Mouse (Mus musculus): Measurements from ENCODE around the gene Dgke. TPM values are rescaled to one million over a fixed set of nuclear protein-coding genes. Genes with fewer than 3 reads are reported as not detected.
A peak's percentile ranks its signal among the peaks of the same experiment; 100 is the strongest.

Gene Dgke
- polyA plus RNA-seq, 1 experiment from 2014 or later = 4.3 TPM

DNA sequence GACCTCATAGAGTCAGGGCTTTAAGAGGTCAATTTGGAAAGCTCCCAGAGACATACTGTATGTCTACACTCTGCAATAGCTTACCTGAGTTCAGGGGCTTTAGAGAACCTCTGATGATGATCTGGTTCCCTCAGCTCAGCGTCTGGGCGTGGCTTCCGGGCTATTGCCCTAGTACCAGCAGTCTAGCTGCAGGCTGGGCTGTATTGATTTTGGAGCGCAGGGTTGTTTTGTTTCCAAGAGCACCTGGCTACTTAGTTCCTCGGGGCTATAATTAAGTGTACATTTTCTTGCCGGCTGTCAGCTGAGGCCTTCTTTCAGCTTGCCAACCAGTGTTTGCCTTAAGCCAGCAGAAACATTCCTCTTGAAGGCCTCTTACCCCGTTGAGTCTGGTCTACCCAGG, 57.2 kb downstream of the Dgke start:
- WGBS = 73% methylated on average over 7 of the region's 7 CpGs
- H3K4me1 ChIP-seq (replicated peaks; ENCODE audit: control insufficient read depth, insufficient read depth, low read length) = no peaks in the 10 kb centered on the region
- DNase-seq (ENCODE audit: low spot score) (no peak), ATAC-seq (replicated peaks; ENCODE audit: low FRiP score, low TSS enrichment, low read depth) (no peak)
- no peak overlapping the region for H3K4me2 ChIP-seq (ENCODE audit: low read length)
- H3K9me3 ChIP-seq (ENCODE audit: control insufficient read depth, low read length) = no peaks in the 10 kb centered on the region
- no peak overlapping the region for H3K27ac ChIP-seq (ENCODE audit: low read depth)
- peaks cover 51% of the 10 kb centered on the region for H3K36me3 ChIP-seq (ENCODE audit: control insufficient read depth, insufficient read depth, low read length)
- no peak overlapping the region for H3K9ac ChIP-seq (ENCODE audit: low read length)
- no peaks in the 10 kb centered on the region for H3K27me3 ChIP-seq (replicated peaks; ENCODE audit: control insufficient read depth, insufficient read depth, low read length)
- H3K4me3 ChIP-seq (ENCODE audit: low read depth, low read length) = no peak overlapping the region

GRCm38 (mm10) chr11:89009066-89009465, 57.6 kb downstream of the Dgke start:
- H3K27me3 ChIP-seq (replicated peaks; ENCODE audit: control insufficient read depth, insufficient read depth, low read length) = no peaks in the 10 kb centered on the region
- no peaks in the 10 kb centered on the region for H3K9me3 ChIP-seq (ENCODE audit: control insufficient read depth, low read length)
- ATAC-seq (replicated peaks; ENCODE audit: low FRiP score, low TSS enrichment, low read depth) = no peak
- H3K9ac ChIP-seq (ENCODE audit: low read length) = no peak overlapping the region
- no peak overlapping the region for H3K4me2 ChIP-seq (ENCODE audit: low read length)
- DNase-seq (ENCODE audit: low spot score) = no peak
- 89% methylated on average over 9 of the region's 9 CpGs for WGBS
- H3K4me3 ChIP-seq (ENCODE audit: low read depth, low read length) = no peak overlapping the region
- H3K4me1 ChIP-seq (replicated peaks; ENCODE audit: control insufficient read depth, insufficient read depth, low read length) = no peaks in the 10 kb centered on the region
- H3K27ac ChIP-seq (ENCODE audit: low read depth) = no peak overlapping the region
- H3K36me3 ChIP-seq (ENCODE audit: control insufficient read depth, insufficient read depth, low read length) = peaks cover 51% of the 10 kb centered on the region

DNA sequence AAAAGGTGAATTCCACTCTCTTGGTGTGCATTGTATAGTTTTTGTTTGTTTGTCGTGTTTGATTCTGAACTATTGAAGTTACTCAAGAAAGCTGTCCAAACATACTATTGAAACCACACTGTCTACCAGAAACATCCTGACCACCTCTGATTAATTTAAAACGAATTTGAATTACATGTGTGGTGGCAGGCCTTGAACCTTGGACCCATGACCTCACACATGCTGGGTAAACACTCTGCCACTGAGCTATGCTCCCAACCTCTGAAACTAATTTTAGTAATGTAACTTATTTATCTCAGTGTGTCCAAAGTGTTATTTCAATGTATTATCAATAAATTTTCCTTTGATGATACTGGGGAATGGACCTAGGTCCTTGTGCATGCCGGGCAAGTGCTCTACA, 59.1 kb downstream of the Dgke start:
- ATAC-seq (replicated peaks; ENCODE audit: low FRiP score, low TSS enrichment, low read depth) (no peak), DNase-seq (ENCODE audit: low spot score) (no peak)
- Histone ChIP-seq H3K4me2 (ENCODE audit: low read length) (no peak overlapping the region), H3K36me3 (ENCODE audit: control insufficient read depth, insufficient read depth, low read length) (peaks cover 39% of the 10 kb centered on the region), H3K9me3 (ENCODE audit: control insufficient read depth, low read length) (no peaks in the 10 kb centered on the region), H3K9ac (ENCODE audit: low read length) (no peak overlapping the region), H3K4me3 (ENCODE audit: low read depth, low read length) (no peak overlapping the region), H3K27me3 (replicated peaks; ENCODE audit: control insufficient read depth, insufficient read depth, low read length) (no peaks in the 10 kb centered on the region), H3K27ac (ENCODE audit: low read depth) (no peak overlapping the region), H3K4me1 (replicated peaks; ENCODE audit: control insufficient read depth, insufficient read depth, low read length) (peaks cover 13% of the 10 kb centered on the region; the same call in 1 of the 2 replicates)
- WGBS = 85% methylated on average over 3 of the region's 3 CpGs

DNA sequence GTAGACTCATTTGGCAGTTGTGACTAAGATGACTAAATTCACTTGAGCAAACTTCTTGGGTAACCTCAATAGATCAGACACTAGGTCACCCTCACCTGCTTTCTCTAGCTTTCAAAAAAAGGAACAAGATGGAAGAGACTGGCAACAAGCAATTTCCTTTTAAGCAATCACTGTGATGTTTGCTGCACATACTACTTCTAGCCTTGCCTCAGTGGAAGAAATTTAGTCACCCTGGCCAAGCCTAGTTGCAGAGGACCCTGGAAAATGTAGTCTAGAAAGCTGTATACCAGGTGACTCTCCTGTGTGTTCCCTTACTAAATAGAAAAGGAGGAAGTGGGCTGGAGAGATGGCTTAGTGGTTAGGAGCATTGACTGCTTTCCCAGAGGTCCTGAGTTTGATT, 60.2 kb downstream of the Dgke start:
- Histone ChIP-seq H3K4me2 (ENCODE audit: low read length) (no peak overlapping the region), H3K27ac (ENCODE audit: low read depth) (no peak overlapping the region), H3K9ac (ENCODE audit: low read length) (no peak overlapping the region), H3K36me3 (ENCODE audit: control insufficient read depth, insufficient read depth, low read length) (peaks cover 28% of the 10 kb centered on the region; the same call in 1 of the 2 replicates), H3K27me3 (replicated peaks; ENCODE audit: control insufficient read depth, insufficient read depth, low read length) (no peaks in the 10 kb centered on the region), H3K4me1 (replicated peaks; ENCODE audit: control insufficient read depth, insufficient read depth, low read length) (peaks cover 15% of the 10 kb centered on the region; the same call in 1 of the 2 replicates), H3K9me3 (ENCODE audit: control insufficient read depth, low read length) (no peaks in the 10 kb centered on the region), H3K4me3 (ENCODE audit: low read depth, low read length) (no peak overlapping the region)
- no peak for ATAC-seq (replicated peaks; ENCODE audit: low FRiP score, low TSS enrichment, low read depth)
- no peak for DNase-seq (ENCODE audit: low spot score)

- H3K36me3 ChIP-seq (ENCODE audit: control insufficient read depth, insufficient read depth, low read length) = peaks cover 19% of the 10 kb centered on the region; the same call in 1 of the 2 replicates
- ATAC-seq (replicated peaks; ENCODE audit: low FRiP score, low TSS enrichment, low read depth) = no peak
- 46% methylated on average over 5 of the region's 5 CpGs for WGBS
Measured at GRCm38 (mm10) chr11:89005473-89005872, 61.2 kb downstream of the Dgke start.

DNA sequence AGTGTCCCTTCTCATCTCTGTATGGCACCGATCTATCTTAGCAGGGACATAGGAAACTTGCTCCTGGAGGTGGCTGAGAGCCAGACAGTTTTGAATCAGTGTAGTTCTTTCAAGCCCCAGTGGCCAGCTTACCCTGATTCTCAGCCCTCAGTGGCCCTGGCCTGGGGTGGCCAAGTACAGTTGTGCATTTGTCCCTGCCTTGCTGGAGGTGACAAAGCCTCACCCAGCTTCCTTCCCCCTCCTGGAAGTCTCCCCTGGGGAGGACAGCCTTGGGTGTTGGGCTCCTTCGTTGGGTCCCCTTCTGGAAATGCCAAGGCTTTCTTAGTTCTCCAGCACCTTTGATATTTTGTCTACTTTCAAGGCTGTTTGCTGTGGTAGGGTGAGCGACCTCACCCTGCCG, 62.9 kb downstream of the Dgke start:
- no peaks in the 10 kb centered on the region for H3K9me3 ChIP-seq (ENCODE audit: control insufficient read depth, low read length)
- peaks cover 20% of the 10 kb centered on the region for H3K4me1 ChIP-seq (replicated peaks; ENCODE audit: control insufficient read depth, insufficient read depth, low read length)
- H3K36me3 ChIP-seq (ENCODE audit: control insufficient read depth, insufficient read depth, low read length) = peaks cover 12% of the 10 kb centered on the region; the same call in 1 of the 2 replicates
- DNase-seq (ENCODE audit: low spot score) (no peak), ATAC-seq (replicated peaks; ENCODE audit: low FRiP score, low TSS enrichment, low read depth) (no peak)
- no peak overlapping the region for H3K9ac ChIP-seq (ENCODE audit: low read length)
- no peak overlapping the region for H3K4me3 ChIP-seq (ENCODE audit: low read depth, low read length)
- WGBS = 73% methylated on average over 4 of the region's 4 CpGs
- H3K27ac ChIP-seq (ENCODE audit: low read depth) = no peak overlapping the region
- no peak overlapping the region for H3K4me2 ChIP-seq (ENCODE audit: low read length)
- no peaks in the 10 kb centered on the region for H3K27me3 ChIP-seq (replicated peaks; ENCODE audit: control insufficient read depth, insufficient read depth, low read length)

More at GRCm38 (mm10) chr11:89005473-89005872, 61.2 kb downstream of the Dgke start:
- no peak for DNase-seq (ENCODE audit: low spot score)
- Histone ChIP-seq H3K9ac (ENCODE audit: low read length) (no peak overlapping the region), H3K9me3 (ENCODE audit: control insufficient read depth, low read length) (no peaks in the 10 kb centered on the region), H3K4me2 (ENCODE audit: low read length) (no peak overlapping the region), H3K4me1 (replicated peaks; ENCODE audit: control insufficient read depth, insufficient read depth, low read length) (peaks cover 18% of the 10 kb centered on the region), H3K27me3 (replicated peaks; ENCODE audit: control insufficient read depth, insufficient read depth, low read length) (no peaks in the 10 kb centered on the region), H3K27ac (ENCODE audit: low read depth) (no peak overlapping the region), H3K4me3 (ENCODE audit: low read depth, low read length) (no peak overlapping the region)

- ATAC-seq (replicated peaks; ENCODE audit: low FRiP score, low TSS enrichment, low read depth) (no peak), DNase-seq (ENCODE audit: low spot score) (no peak)
- H3K9me3 ChIP-seq (ENCODE audit: control insufficient read depth, low read length) = no peaks in the 10 kb centered on the region
- no peak overlapping the region for H3K4me3 ChIP-seq (ENCODE audit: low read depth, low read length)
- no peak overlapping the region for H3K9ac ChIP-seq (ENCODE audit: low read length)
- WGBS = 41% methylated on average over 6 of the region's 6 CpGs
- H3K36me3 ChIP-seq (ENCODE audit: control insufficient read depth, insufficient read depth, low read length) = peaks cover 12% of the 10 kb centered on the region; the same call in 1 of the 2 replicates
- H3K4me2 ChIP-seq (ENCODE audit: low read length) = peak overlapping the region; percentile 29
- H3K27ac ChIP-seq (ENCODE audit: low read depth) = no peak overlapping the region
- peaks cover 20% of the 10 kb centered on the region for H3K4me1 ChIP-seq (replicated peaks; ENCODE audit: control insufficient read depth, insufficient read depth, low read length)
- H3K27me3 ChIP-seq (replicated peaks; ENCODE audit: control insufficient read depth, insufficient read depth, low read length) = no peaks in the 10 kb centered on the region
Measured at GRCm38 (mm10) chr11:89003078-89003477, 63.6 kb downstream of the Dgke start.

DNA sequence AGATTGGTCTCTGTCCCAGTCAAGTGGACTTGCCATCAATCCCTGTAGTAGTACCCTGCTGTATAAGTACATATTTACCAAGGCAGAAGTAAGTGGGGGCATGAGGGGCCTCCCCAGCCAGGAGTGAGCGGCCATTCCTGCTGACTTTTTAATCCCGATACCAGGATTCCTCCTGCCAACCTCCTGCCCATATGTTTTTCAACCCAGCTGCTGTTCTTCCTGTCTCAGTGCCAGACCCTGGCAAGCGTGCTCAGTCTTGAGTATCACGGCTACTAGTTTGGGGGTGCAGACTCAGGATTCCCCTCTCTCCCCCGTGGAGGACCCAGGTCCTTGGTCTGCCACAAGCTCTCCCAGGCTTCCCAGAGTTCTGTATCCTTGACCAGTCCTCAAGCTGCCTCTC, 64.0 kb downstream of the Dgke start:
- Histone ChIP-seq H3K4me3 (ENCODE audit: low read depth, low read length) (no peak overlapping the region), H3K27ac (ENCODE audit: low read depth) (no peak overlapping the region), H3K4me2 (ENCODE audit: low read length) (peak overlapping the region; percentile 29), H3K4me1 (replicated peaks; ENCODE audit: control insufficient read depth, insufficient read depth, low read length) (peaks cover 20% of the 10 kb centered on the region), H3K27me3 (replicated peaks; ENCODE audit: control insufficient read depth, insufficient read depth, low read length) (no peaks in the 10 kb centered on the region), H3K9me3 (ENCODE audit: control insufficient read depth, low read length) (no peaks in the 10 kb centered on the region), H3K9ac (ENCODE audit: low read length) (0 out of 2 replicates have a peak overlapping the region, but pooled peaks have one; percentile 7), H3K36me3 (ENCODE audit: control insufficient read depth, insufficient read depth, low read length) (peaks cover 12% of the 10 kb centered on the region; the same call in 1 of the 2 replicates)
- ATAC-seq (replicated peaks; ENCODE audit: low FRiP score, low TSS enrichment, low read depth) (no peak), DNase-seq (ENCODE audit: low spot score) (no peak)
- 75% methylated on average over 5 of the region's 5 CpGs for WGBS

DNA sequence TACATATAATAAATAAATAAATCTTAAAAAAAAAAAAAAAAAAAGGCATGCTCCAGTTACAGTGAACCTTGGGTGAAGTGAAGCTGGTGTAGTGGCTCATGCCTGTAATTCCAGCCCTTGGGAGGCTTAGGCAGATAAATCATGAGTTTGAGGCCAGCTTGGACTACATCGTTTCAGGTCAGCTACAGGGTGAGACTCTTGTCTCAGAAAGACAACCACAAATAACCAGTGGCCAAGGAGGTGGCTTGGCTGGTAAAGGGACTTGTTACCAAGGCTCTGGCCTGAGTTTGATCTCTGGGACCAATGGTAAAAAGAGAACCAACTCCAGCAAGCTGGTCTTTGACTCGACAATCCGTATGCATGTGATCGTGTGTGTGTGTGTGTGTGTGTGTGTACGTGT, 64.6 kb downstream of the Dgke start:
- Histone ChIP-seq H3K27me3 (replicated peaks; ENCODE audit: control insufficient read depth, insufficient read depth, low read length) (no peaks in the 10 kb centered on the region), H3K9me3 (ENCODE audit: control insufficient read depth, low read length) (no peaks in the 10 kb centered on the region), H3K36me3 (ENCODE audit: control insufficient read depth, insufficient read depth, low read length) (peaks cover 7% of the 10 kb centered on the region; the same call in 1 of the 2 replicates), H3K27ac (ENCODE audit: low read depth) (no peak overlapping the region), H3K4me3 (ENCODE audit: low read depth, low read length) (no peak overlapping the region), H3K4me1 (replicated peaks; ENCODE audit: control insufficient read depth, insufficient read depth, low read length) (peaks cover 20% of the 10 kb centered on the region), H3K9ac (ENCODE audit: low read length) (0 out of 2 replicates have a peak overlapping the region, but pooled peaks have one; percentile 7), H3K4me2 (ENCODE audit: low read length) (peak overlapping the region; percentile 29; the same call in 1 of the 2 replicates)
- ATAC-seq (replicated peaks; ENCODE audit: low FRiP score, low TSS enrichment, low read depth) (no peak), DNase-seq (ENCODE audit: low spot score) (no peak)
- WGBS = 84% methylated on average over 5 of the region's 5 CpGs

Data from intestine, embryonic 14.5 days (tissue).